Mouse (Mus musculus) thymus, adult 2 months (tissue): Measurements from ENCODE around the gene Stk40. TPM values are rescaled to one million over a fixed set of nuclear protein-coding genes. Genes with fewer than 3 reads are reported as not detected.
A peak's percentile ranks its signal among the peaks of the same experiment; 100 is the strongest.

ENCODE experiments used
- DNase-seq: peaks from one replicate; pipeline ENCODE4 v3.0.0; 2021
- H3K27ac ChIP-seq: fragments of 200-500 bp; 2 replicates; pipeline ENCODE4 v1.5.1; 2012; ENCODE audit warnings: low read length, control low read depth; ENCODE audit not compliant: control insufficient read depth, insufficient read depth
- H3K27me3 ChIP-seq: fragments of 200-500 bp; 2 replicates; pipeline ENCODE4 v1.6.1; 2012; ENCODE audit warnings: mild to moderate bottlenecking, low read length, moderate library complexity, mixed read lengths; ENCODE audit not compliant: control insufficient read depth, insufficient read depth
- H3K36me3 ChIP-seq: fragments of 200-500 bp; 2 replicates; pipeline ENCODE4 v1.6.1; 2012; ENCODE audit warnings: mild to moderate bottlenecking, low read length, moderate library complexity; ENCODE audit not compliant: control insufficient read depth, insufficient read depth
- H3K4me1 ChIP-seq: fragments of 200-500 bp; replicated peaks from 2 replicates; pipeline ENCODE4 v1.6.1; 2012; ENCODE audit warnings: low read length; ENCODE audit not compliant: control insufficient read depth, insufficient read depth
- H3K4me3 ChIP-seq: fragments of 200-500 bp; 2 replicates; pipeline ENCODE4 v1.5.1; 2012; ENCODE audit warnings: mild to moderate bottlenecking, low read length, control low read depth, moderate library complexity; ENCODE audit not compliant: control insufficient read depth, insufficient read depth
- CTCF ChIP-seq: fragments of 200-500 bp; IDR thresholded peaks from 2 replicates; pipeline ENCODE4 v1.5.1; 2012; ENCODE audit warnings: mild to moderate bottlenecking, control low read depth, low read length, moderate library complexity, borderline replicate concordance; ENCODE audit not compliant: control insufficient read depth, poor library complexity, insufficient read depth; ENCODE audit errors: extremely low read depth
- POLR2A ChIP-seq: fragments of 200-500 bp; IDR thresholded peaks from 2 replicates; pipeline ENCODE4 v1.6.1; 2012; ENCODE audit warnings: mild to moderate bottlenecking, low read length, control low read depth, moderate library complexity; ENCODE audit not compliant: control insufficient read depth, poor library complexity, insufficient read depth; ENCODE audit errors: extremely low read depth
- WGBS: fragments of 180-500 bp; shearing (Covaris S2); methylation state at CpG from one replicate; pipeline ENCODE4 v1.1.7; 2018; 5-methylcytosine and 5-hydroxymethylcytosine counted together
- polyA plus RNA-seq: library from polyadenylated mRNA; depleted of rRNA; stranded (reverse); fragments of >200 nt; gene quantifications from 2 replicates; pipeline ENCODE4 v1.2.3, GENCODE M21; 2012

The Stk40 gene
- polyA plus RNA-seq, 1 experiment = 36.5 TPM

DNA sequence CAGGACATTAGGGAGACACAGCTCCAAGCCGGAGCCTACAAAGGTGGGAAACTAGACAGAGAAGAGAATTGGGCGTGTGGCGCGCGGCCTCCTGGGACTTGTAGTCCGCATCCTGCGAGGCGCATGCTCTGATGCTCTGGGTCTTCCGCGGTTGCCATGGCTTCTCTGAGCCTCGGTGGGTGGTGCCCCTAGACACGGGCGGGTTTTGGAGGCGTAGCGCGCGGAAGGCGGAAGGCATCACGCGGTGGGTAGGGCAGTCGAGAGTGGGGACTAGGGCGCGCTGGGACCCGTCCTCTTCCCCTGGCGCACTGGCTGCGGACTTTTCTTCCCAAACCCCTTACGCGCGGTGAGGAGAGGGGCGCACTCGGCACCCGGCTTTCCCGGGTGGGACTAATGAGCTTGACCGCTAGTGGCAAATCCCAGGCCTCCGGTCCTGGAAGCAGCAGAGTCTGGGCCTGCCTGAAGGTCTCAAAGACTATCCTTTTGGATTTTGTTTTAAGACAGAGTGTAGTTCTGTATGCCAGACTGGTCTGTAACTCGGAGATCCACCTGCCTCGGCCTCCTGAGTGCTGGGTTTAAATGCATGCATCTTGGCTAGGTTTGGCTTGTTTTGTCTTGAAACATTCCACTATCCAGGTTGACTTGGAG is 7.2 kb upstream of the Stk40 start, which contains the start of gene Lsm10:
Gene Lsm10 (plus strand): TSS at position 160 of the 648 bp plus-strand sequence.
- Histone ChIP-seq H3K4me3 (peak within 1 kb of the TSS; percentile 91), H3K36me3 (no peaks in the 10 kb centered on the region), H3K27ac (peak within 1 kb of the TSS; percentile 52), H3K4me1 (peaks cover 11% of the 10 kb centered on the region), H3K27me3 (no peaks in the 10 kb centered on the region)
- WGBS = 1% methylated on average over 37 of the region's 37 CpGs
- TF ChIP-seq POLR2A (peak; percentile 92), CTCF (peak; percentile 36; the same call in 1 of the 2 replicates)
- peak; percentile 95 for DNase-seq

DNA sequence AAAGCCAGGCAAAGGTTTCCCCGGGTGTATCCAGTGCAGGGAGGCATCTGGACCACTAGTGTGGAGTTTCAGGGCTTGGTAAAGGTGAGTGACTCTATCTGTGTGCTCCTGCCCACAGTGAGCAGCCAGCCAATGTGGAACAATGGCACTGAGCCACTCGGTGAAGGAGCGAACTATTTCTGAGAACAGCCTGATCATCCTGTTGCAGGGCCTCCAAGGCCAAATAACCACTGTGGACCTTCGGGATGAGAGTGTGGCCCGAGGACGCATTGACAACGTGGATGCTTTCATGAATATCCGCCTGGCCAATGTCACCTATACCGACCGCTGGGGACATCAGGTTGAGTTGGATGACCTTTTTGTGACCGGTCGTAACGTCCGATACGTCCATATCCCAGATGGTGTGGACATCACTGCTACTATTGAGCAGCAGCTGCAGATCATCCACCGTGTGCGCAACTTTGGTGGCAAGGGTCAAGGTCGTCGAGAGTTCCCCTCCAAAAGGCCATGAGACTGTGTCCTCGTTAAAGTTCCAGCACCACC is 6.0 kb upstream of the Stk40 start:
- no peak overlapping the region for H3K27ac ChIP-seq
- no peaks in the 10 kb centered on the region for H3K27me3 ChIP-seq
- H3K4me1 ChIP-seq = peaks cover 8% of the 10 kb centered on the region
- no peak overlapping the region for H3K4me3 ChIP-seq
- TF ChIP-seq CTCF (0 out of 2 replicates have a peak, but pooled peaks have one; percentile 8), POLR2A (no peak)
- DNase-seq = no peak
- no peaks in the 10 kb centered on the region for H3K36me3 ChIP-seq
- WGBS = 96% methylated on average over 20 of the region's 20 CpGs

DNA sequence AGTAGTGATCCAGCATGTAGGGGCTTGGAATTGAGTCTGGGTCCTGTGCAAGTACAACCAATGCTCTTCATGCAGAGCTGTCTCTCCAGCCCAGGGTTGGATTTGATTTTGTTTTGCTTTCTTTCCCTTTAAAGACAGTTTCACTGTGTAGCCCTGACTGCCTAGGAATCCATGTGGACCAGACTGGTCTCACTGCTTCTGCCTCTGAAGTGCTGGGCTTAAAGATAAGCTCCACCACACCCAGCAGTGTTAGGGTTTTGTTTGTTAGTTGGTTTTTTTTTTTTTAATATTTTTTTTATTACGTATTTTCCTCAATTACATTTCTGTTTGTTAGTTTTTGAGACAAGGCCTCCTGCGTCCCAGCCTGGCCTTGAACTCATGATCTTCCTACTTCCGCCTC is 4.4 kb upstream of the Stk40 start:
- peaks cover 16% of the 10 kb centered on the region for H3K4me1 ChIP-seq
- H3K27me3 ChIP-seq = no peaks in the 10 kb centered on the region
- 98% methylated on average over 3 of the region's 3 CpGs for WGBS
- no peak for DNase-seq
- H3K36me3 ChIP-seq = no peaks in the 10 kb centered on the region
- no peak overlapping the region for H3K4me3 ChIP-seq
- TF ChIP-seq CTCF = no peak
- TF ChIP-seq POLR2A = no peak
- H3K27ac ChIP-seq = no peak overlapping the region

DNA sequence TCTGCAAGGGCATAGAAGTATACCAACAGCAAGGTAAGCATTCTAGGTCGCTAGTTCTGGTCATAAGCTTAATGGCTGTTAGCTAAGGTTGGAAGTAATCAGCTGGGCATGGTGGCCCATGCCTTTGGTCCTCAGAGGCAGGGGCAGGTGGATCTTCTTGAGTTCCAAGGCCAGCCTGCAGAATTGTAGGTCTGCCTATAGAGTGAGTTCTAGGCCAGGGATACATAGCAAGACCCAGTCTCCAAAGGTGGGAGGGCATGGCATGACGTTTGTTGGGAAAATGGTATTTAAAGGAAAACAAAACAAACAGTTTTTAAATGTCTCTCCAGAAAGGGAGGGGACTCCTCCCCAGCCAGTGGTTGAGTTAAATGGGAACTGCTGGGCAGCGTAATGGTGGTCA is 3.0 kb upstream of the Stk40 start:
- no peak for DNase-seq
- H3K36me3 ChIP-seq = no peaks in the 10 kb centered on the region
- H3K27me3 ChIP-seq = no peaks in the 10 kb centered on the region
- H3K27ac ChIP-seq = no peak overlapping the region
- no peak overlapping the region for H3K4me3 ChIP-seq
- H3K4me1 ChIP-seq = peaks cover 20% of the 10 kb centered on the region
- TF ChIP-seq CTCF (no peak), POLR2A (no peak)
- 95% methylated on average over 3 of the region's 3 CpGs for WGBS

DNA sequence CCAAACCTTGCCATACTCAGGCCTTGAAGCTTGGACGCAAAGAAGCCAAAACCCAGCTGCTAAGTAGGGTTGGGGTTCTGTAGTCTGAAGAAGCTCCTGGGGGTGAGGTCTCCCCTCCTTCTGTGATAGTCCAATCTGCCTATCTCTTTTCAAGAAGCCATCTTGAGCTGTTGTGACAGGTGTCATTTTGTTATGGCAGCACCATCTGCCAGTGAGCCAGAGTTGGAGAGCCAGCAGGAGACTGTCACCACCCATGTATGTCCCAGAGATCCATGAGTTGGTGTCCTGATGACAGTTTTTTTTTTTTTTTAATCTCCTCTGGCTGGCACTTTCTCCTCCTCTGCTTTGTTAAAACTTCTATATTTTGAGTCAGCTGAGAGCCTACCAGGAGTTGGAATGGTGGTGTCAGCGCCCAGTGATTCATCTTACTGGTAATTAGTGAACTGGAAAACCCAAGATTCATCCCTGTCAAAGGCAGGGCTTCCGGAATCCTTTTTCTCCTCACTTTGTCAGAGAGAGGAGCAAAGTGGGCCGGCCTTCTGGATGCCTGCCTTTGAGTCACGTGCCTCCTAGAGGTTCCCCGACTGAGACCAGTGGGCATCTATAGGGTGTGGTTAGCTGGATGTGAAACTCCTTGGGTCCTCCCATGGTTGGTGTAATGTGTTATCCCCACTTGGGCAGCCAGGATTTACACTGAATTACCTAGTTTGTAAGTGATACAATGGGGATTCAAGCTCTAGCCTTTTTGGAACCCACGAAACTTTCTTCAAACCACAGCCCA is 1.5 kb upstream of the Stk40 start:
- no peak for DNase-seq
- no peaks in the 10 kb centered on the region for H3K36me3 ChIP-seq
- H3K4me1 ChIP-seq = peaks cover 16% of the 10 kb centered on the region
- H3K27ac ChIP-seq = no peak overlapping the region
- no peaks in the 10 kb centered on the region for H3K27me3 ChIP-seq
- TF ChIP-seq POLR2A (no peak), CTCF (no peak)
- no peak overlapping the region for H3K4me3 ChIP-seq
- WGBS = 81% methylated on average over 7 of the region's 7 CpGs

DNA sequence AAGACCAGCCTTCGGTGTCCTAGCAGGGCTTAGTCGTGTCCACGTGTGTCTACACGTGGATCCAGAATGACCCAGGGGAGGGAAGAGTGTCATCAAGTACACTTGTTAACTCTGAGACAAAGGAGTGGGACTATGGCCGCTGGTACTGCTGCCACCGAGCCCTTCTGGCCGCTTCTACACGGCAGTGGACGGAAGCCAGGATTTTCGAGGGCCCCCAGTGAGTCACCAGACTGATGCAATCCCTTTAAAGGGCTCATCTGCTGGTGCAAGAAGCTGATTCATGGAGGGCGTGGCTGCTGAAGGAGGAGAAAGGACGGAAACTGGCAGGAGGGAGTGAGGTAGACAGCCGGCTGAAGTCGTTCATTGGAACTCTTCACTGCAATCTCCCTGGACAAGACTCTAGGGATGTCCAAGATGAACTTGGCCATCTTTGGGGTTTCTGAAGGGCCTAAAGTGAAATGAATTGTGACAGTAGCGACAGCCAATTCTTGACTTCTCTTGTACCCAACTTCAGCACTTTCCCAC is 638 bp upstream of the Stk40 start:
- TF ChIP-seq POLR2A (no peak), CTCF (no peak)
- Histone ChIP-seq H3K4me1 (peaks cover 12% of the 10 kb centered on the region), H3K36me3 (no peaks in the 10 kb centered on the region), H3K4me3 (peak overlapping the region; percentile 47), H3K27ac (peak overlapping the region; percentile 33; the same call in 1 of the 2 replicates), H3K27me3 (no peaks in the 10 kb centered on the region)
- 2% methylated on average over 15 of the region's 15 CpGs for WGBS
- peak; percentile 54 for DNase-seq
